Mouse (Mus musculus): ENCODE measurements around the gene Lilra5. TPM values are rescaled to one million over a fixed set of nuclear protein-coding genes. Genes with fewer than 3 reads are reported as not detected.

Lilra5 gene
- polyA plus RNA-seq (2012; rRNA removed): 1.1 and 1.3 TPM in 2 replicates

GRCm38 (mm10) chr7:4237454-4237853, at the start of gene Lilra5:
Gene Lilra5 (plus strand): TSS chr7:4237754.

Other genes with a start within 250 kb of the Lilra5 start
- 2.5 and 3.0 TPM in 2 replicates for gene Lair1, start 174.6 kb upstream of the Lilra5 start, polyA plus RNA-seq (2012; rRNA removed)
- 0.41 and 0.63 TPM in 2 replicates for gene Ttyh1, start 118.3 kb upstream of the Lilra5 start, polyA plus RNA-seq (2012; rRNA removed)
- gene Leng8, start 100.7 kb upstream of the Lilra5 start, polyA plus RNA-seq (2012; rRNA removed): 47.3 and 66.1 TPM in 2 replicates
- gene Leng9, start 87.4 kb upstream of the Lilra5 start, polyA plus RNA-seq (2012; rRNA removed): 1.1 and 1.2 TPM in 2 replicates
- gene Cdc42ep5, start 72.9 kb upstream of the Lilra5 start, polyA plus RNA-seq (2012; rRNA removed): 6.3 and 6.4 TPM in 2 replicates
- 0.13 and 0.30 TPM in 2 replicates for gene Ncr1, start 100.0 kb downstream of the Lilra5 start, polyA plus RNA-seq (2012; rRNA removed)
- gene Gp6, start 160.0 kb downstream of the Lilra5 start, polyA plus RNA-seq (2012; rRNA removed): 1.2 and 1.3 TPM in 2 replicates
- 3.5 and 4.7 TPM in 2 replicates for gene Rdh13, start 207.9 kb downstream of the Lilra5 start, polyA plus RNA-seq (2012; rRNA removed)
- 1.5 and 2.5 TPM in 2 replicates for gene Eps8l1, start 222.9 kb downstream of the Lilra5 start, polyA plus RNA-seq (2012; rRNA removed)